Comparison of ENCODE assay signal across 13 mouse cellular contexts in the genomic region with DNA sequence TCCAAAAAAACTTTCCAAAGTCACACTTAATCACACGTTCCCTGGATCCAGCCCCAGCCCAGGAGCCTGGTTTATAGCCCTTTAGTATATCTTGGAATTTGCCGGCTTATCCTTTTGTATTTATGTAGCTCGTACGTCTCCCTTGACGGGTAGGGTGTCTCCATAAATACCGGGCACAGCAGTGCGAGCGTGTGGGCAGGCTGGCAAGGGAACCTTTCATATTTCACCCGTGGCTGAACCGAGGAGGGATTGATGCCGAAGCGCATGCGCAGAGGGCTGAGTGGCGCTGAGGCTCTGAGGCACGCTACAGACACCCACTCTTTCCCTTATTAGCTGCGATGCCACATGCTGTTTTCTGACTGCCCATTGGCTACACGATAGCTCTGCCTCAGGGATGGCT.
DNase-seq lines count a peak whose midpoint lies in the region; ATAC-seq lines count a peak whose summit lies in the region.
"Had no signal": no experiment of that assay in that cellular context is flagged by ENCODE, and none has a peak within 500 bp of the region (broad histone marks: within the 10 kb centered on the region; RNA-seq: fewer than 3 reads in every experiment).

No protein-coding gene starts in this region.

- no peak overlapping the region for H3K4me2 ChIP-seq in heart, embryonic 11.5 days
- H3K4me2 ChIP-seq: forebrain, embryonic 13.5 days had no signal

- H3K36me3 ChIP-seq in heart, embryonic 11.5 days (ENCODE audit: control insufficient read depth, insufficient read depth, low read length), result no peaks in the 10 kb centered on the region
- H3K36me3 ChIP-seq: embryonic facial prominence, embryonic 10.5 days had no signal

- H3K27me3 ChIP-seq in heart, embryonic 11.5 days (ENCODE audit: control insufficient read depth, insufficient read depth, low read length), result no peaks in the 10 kb centered on the region
- H3K27me3 ChIP-seq: forebrain, embryonic 13.5 days had no signal

- ATAC-seq in erythroblast, adult 5-6 weeks (replicated peaks; ENCODE audit: low FRiP score, poor library complexity, severe bottlenecking), result no peak
- no peak for ATAC-seq in heart, embryonic 11.5 days (replicated peaks; ENCODE audit: insufficient number of reproducible peaks, low FRiP score, low TSS enrichment)
- ATAC-seq: forebrain, embryonic 13.5 days had no signal

- H3K4me3 ChIP-seq in heart, embryonic 11.5 days (ENCODE audit: low read depth, low read length), result no peak overlapping the region
- H3K4me3 ChIP-seq: embryonic facial prominence, embryonic 10.5 days; forebrain, embryonic 13.5 days had no signal

- no peaks in the 10 kb centered on the region for H3K4me1 ChIP-seq in heart, embryonic 11.5 days (ENCODE audit: control insufficient read depth, insufficient read depth, low read length)
- H3K4me1 ChIP-seq: embryonic facial prominence, embryonic 10.5 days had no signal

- WGBS in heart, embryonic 11.5 days (ENCODE audit: insufficient replicate concordance), result 83% methylated on average over 17 of the region's 17 CpGs

- H3K9me3 ChIP-seq in heart, embryonic 11.5 days (replicated peaks; ENCODE audit: control insufficient read depth, low read length), result no peaks in the 10 kb centered on the region
- H3K9me3 ChIP-seq: embryonic facial prominence, embryonic 10.5 days; forebrain, embryonic 13.5 days had no signal

- H3K27ac ChIP-seq in heart, embryonic 11.5 days (ENCODE audit: low read depth, low read length), result no peak overlapping the region
- H3K27ac ChIP-seq: embryonic facial prominence, embryonic 10.5 days; forebrain, embryonic 13.5 days had no signal

- DNase-seq in left cerebral cortex, adult 18-20 months (ENCODE audit: low spot score in 2 of 2), result peak; percentile 35 to 55
- no peak for DNase-seq in left cerebral cortex, adult 11 months (ENCODE audit: low spot score)
- DNase-seq in cerebellum, postnatal 10 days, result peak; percentile 66 to 72
- peak; percentile 42 for DNase-seq in layer of hippocampus, adult 9-11 months
- peak; percentile 67 to 70 for DNase-seq in right cerebral cortex, adult 2 months (ENCODE audit: low spot score in 2 of 2)
- DNase-seq: heart, adult 11 months; kidney, adult 2 months; liver; lung, postnatal 36 days had no signal

- H3K9ac ChIP-seq in heart, embryonic 11.5 days (ENCODE audit: low read depth, low read length), result no peak overlapping the region
- H3K9ac ChIP-seq: forebrain, embryonic 13.5 days had no signal
